Mouse (Mus musculus): ENCODE results near the gene Nlgn2. TPM values are rescaled to one million over a fixed set of nuclear protein-coding genes. Genes with fewer than 3 reads are reported as not detected.
"Not testable (repeated sequence)": the region's sequence is repeated elsewhere in the genome, so short reads cannot be mapped to it uniquely, and the experiment has no call there.

Nlgn2 gene
- total RNA-seq, 2 experiments from 2014 or later: 277 to 281 TPM

DNA sequence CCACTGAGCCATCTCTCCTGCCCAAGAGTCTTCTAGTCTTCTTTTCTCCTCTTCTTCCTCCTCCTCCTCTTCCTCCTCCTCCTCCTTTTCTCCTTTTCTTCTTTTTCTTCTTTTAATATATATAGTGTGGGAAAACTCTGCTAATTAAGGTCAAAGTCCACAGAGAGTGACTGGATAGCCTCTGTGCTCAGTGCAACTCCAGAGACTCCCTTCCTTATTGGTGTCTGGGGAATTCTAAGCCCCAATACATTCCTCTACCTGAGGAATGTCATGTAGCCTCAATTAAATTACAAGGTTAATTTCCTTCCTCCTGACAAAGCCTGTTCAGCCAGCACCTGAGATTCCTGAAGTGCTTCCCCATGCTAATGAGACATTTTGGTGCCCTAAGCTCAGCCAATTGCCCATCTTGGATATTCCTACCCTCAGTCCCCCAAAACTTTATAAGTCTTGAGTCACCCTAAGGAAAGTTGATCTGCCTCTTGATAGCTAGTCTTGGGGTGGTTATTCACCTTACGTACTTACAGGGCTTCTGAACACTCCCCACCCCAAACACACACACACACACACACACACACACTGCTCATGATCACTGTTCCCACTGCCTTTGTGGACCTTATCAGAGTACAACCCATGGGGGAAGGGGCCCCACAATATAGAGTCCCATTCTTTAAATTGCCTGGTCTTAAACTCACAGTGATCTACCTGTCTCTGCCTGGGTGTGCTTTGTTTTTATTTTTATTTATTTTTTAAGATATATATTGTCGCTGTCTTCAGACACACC, 32.9 kb upstream of the Nlgn2 start:
- intact Hi-C loops (cut with DNase I): loop anchor here (10.0 kb wide), 1 partner anchor 186 kb away; the partner anchor contains the start of genes Senp3 and Tnfsf13
- DNase-seq (ENCODE audit: low spot score in 2 of 2): no peak

DNA sequence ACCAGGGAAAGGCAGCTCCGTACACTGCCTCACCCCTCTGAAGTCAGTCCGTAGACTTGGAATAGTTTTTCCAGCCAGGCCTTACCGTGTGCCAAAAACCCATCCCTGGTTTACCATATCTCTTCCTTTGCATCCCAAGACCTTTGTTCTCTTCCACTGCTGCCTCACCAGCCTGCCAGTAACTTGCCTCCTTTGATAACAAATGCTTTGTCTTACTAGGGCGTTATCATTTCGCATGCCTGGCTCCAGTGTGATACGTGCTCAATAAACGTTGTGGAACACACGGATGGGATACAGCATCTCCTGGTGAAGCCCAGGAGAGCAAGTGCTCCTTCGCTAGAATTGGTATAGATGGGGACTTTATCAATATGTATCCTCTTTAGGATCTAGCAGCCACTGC, 29.8 kb upstream of the Nlgn2 start:
- intact Hi-C loops (cut with DNase I): no loop called here

DNA sequence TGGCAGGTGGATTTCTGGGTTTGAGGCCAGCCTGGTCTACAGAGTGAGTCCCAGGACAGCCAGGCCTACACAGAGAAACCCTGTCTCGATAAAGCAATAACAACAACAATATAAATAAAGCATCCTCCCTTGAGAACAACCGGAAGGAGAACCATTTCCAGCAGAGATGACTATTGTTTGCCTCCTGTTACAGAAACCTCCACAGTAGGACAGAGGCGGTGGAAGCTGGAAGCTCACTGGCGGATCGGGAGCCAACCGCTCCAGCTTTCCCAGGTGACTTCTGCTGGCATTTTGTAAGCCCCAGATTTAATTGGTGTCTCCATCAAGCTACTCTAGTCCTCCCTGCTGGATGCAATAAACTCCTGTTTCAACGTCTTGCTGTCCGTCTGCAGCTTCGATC, 28.0 kb upstream of the Nlgn2 start:
- intact Hi-C loops (cut with DNase I): no loop called here

More for the DNA sequence above, 29.8 kb upstream of the Nlgn2 start:
- DNase-seq (ENCODE audit: low spot score in 2 of 2): no peak

DNA sequence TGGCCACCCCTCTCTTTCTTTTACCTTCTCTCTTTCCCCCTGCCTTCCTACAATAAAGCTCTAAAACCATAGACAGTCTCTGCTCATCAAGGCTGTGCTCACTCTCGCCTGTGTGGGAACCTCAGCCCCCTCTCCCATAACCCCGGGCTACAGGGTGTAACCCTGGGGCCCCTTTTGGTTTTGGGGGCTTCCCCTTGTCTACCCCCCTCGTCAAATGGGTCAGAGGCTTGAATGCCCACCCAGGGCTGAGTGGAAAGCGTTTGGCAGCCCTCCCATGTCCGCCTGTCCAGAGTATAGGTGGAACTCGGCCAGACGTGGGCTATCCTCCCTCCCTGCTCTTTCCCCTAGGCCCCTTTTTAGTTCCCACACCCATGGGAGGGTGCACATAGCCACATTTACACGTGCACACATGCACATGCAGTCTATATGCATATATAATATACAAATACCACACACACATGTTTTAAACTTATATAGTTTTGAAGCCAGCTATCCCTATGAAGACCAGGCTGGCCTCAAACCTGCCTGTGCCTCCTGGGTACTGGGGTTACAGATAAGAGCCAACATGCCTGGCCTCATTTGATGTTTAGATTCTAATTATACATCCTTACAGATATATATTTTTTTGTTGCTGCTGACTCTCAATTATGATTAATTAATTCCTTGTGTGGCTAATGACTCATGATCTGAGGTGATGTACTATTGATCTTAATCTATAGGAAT, 26.7 kb upstream of the Nlgn2 start:
- intact Hi-C loops (cut with DNase I): no loop called here
- DNase-seq (ENCODE audit: low spot score in 2 of 2): no peak

More for the DNA sequence above, 28.0 kb upstream of the Nlgn2 start:
- no peak for DNase-seq (ENCODE audit: low spot score in 2 of 2)

DNA sequence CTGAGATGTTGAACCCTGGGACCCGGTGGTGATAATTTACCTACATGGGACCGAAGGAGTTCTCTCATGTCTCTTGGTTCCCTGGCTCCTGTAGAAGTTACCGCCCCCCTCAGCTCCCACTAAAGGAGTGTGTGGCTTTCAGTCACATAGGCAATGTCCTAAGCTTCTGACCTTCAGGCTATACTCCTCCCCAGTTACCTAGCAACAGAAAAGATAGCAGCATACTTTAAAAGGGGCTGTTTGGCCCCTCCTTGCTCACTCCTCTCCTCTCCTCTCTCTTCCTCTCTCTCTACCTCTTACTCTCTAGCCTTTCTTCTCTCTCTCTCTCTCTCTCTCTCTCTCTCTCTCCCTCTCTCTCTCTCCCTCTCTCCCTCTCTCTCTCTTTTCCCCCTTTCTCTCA, 26.1 kb upstream of the Nlgn2 start:
- DNase-seq (ENCODE audit: low spot score in 2 of 2); intact Hi-C loops (cut with DNase I): not testable (repeated sequence)

DNA sequence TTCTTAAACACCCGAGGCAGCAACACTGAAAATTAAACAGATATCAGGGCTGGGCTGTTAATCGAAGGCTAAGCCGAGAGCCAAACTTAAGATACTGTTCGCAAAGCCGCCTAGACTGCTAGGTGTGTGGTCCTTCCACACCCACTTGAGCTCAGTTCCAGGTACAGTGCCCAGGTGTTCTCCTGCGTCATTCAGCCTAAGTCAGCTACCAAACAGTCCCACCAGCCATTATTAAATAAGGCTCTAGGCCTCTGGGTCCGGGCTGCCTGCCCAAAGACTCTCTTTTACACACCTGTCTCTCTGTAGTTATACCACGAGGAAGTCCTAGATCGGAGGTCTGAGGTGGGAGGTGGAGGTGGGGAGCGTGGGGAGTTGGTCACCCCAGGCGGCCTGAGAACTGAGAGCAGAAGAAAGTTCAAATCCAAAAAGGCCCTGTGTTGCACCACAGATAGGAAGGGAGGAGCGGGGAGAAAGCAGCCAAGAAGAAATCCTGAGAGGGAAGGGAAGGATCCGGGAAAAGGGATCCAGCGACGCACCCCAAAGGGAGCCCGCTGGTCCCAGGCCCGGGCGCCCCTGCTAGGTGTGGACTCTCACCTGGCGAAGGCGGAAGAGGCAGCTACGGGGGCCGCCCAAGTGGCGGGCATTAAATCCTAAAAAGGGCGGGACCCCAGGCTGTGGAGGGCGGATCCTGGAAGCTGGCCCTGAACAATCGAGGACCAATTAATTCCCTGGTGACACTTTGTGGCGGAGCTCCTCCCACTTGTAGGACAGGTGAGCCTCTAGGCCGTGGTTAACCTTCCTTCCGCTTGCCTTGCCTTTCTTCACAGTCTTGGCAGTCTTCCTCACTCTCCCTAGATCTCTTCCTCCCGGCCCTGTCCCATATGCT, 20.8 kb upstream of the Nlgn2 start, which contains the start of gene Tnk1:
Gene Tnk1 (minus strand): TSS at position 618 of the 886 bp plus-strand sequence.
- no peak for DNase-seq (ENCODE audit: low spot score in 2 of 2)
- intact Hi-C loops (cut with DNase I): no loop called here

DNA sequence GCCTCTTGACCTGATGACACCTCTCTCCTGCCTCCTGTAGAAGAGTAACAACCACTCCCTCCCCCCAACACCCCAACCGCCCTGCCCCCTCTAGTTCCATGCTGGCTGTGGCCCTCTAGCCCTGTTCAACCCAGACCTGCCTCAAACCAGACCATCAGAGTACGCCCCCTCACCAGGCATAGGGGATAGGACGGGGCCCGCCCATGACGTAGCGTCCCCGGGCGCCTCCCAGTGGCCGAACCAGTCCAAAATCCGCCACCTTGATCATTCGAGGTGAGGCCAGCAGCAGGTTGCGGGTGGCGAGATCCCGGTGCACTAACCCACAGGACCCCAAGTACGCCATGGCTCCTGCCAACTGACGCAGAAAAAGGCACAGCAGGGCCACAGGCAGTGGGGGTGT, 17.8 kb upstream of the Nlgn2 start:
- intact Hi-C loops (cut with DNase I): no loop called here
- no peak for DNase-seq (ENCODE audit: low spot score in 2 of 2)

DNA sequence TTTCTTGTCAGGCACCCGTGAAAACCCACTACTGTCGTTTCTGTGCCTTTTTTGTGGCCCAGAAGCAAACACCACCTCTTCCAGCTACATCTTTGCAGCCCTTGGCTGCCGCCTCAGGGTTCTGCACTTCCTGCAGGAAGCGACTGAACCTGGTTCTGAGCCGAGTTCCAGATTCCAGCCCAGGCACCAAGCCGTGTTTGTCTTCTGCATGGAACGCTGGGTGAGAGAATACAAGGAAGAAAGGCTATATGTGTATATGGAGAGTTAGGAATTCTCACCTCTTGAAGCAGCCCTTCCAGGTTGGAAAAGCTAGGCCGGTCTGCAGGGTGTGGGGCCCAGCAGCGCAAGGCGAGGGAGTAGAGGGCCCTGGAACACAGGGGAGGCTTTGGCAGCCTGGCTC, 17.1 kb upstream of the Nlgn2 start:
- intact Hi-C loops (cut with DNase I): no loop called here
- no peak for DNase-seq (ENCODE audit: low spot score in 2 of 2)

DNA sequence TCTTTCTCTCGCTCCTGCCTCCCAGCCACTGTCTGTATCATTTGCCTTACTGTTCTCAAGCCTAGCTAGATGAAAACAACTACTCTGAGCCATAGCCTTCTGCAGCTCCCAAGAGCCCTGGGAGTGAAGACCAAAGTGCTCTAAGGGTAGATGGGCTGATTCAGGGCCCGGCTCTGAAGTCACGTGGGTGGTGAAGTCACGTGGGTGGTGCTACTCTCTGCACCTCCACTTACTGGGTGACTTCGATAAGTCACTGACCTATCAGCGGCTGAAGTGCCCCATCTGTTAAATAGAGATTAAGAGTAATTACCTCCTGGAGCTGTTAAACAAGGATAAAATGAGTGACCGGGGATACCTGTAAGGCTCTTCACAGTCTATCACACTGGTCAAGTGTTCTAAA, 16.4 kb upstream of the Nlgn2 start:
- intact Hi-C loops (cut with DNase I): no loop called here
- no peak for DNase-seq (ENCODE audit: low spot score in 2 of 2)

DNA sequence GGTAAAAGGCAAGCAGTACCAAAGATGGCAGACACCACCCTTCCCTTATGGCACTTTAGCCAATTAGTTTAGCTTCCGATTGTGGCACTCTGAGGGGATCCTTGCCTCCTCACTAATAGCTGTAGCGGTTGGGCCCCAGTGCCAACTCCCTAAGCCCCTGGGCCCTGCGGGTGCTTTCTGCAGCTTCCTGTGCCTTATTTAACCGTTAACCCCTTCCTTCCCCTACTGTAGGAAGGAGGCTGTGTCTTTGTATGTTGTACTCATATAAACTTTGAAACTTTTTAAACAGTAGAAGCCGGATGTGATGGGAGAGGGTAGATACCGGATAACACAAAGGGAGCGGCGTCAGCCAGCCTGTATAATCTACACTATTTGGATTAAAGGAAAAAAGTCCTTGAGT, 13.2 kb upstream of the Nlgn2 start:
- intact Hi-C loops (cut with DNase I): no loop called here
- DNase-seq (ENCODE audit: low spot score in 2 of 2): no peak

DNA sequence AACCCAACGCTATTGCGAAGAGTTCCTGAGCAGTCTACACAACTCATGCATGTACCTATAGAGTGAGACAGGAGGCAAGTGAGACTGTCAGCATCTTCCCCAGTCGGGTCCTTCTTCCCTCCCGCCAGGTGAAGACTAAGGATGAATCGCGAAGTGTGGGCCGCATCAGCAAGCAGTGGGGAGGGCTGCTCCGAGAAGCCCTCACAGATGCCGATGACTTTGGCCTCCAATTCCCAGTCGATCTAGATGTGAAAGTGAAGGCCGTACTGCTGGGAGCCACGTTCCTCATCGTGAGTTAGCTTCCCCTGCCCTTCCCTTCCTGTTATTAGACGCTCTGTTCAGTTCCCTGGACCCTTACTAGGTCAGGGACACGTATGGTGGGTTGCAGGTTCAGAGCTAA, 12.3 kb upstream of the Nlgn2 start:
- no peak for DNase-seq (ENCODE audit: low spot score in 2 of 2)
- intact Hi-C loops (cut with DNase I): loop anchor here (5.0 kb wide), 1 partner anchor 52 kb away; the partner anchor contains the start of genes 2810408A11Rik and Neurl4

DNA sequence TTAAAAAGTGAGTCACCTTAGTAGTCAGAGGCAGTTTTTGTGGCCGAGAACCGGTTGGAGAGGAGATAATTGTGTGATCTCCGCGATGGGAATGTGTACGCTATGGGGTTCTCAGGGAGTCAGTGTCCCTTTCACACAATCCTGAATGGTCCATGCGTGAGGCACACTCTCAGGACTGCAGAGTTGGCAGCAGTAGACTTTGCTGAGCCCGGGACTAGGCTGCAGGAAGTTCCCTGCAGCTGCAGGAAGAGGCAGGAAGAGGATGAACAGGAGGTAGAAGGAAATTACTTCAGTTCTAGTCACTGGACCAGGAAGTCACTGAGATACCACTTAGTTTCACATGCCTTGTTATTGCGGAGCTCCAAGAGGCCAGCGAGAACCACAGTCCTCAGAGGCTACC, 11.5 kb upstream of the Nlgn2 start:
- intact Hi-C loops (cut with DNase I): loop anchor here (5.0 kb wide), 1 partner anchor 53 kb away; the partner anchor contains the start of genes 2810408A11Rik and Neurl4
- no peak for DNase-seq (ENCODE audit: low spot score in 2 of 2)

DNA sequence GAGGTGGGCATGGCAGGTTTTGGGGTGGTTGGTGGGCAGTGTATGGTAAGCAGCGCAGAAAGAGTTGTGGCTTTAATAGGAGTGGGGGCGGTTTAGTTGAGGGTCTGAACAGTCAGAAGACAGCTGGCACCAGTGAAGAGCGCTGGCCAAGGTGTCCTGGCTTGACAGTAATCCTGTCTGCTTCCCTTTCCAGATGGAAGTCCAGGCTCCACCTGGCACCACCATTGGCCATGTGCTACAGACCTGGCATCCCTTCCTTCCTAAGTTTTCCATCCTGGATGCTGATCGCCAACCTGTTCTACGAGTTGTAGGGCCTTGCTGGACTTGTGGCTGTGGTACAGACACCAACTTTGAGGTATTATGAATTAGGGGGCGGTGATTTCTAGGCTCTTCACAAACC, 10.4 kb upstream of the Nlgn2 start:
- intact Hi-C loops (cut with DNase I): loop anchor here (5.0 kb wide), 1 partner anchor 54 kb away; the partner anchor contains the start of genes 2810408A11Rik and Neurl4

DNA sequence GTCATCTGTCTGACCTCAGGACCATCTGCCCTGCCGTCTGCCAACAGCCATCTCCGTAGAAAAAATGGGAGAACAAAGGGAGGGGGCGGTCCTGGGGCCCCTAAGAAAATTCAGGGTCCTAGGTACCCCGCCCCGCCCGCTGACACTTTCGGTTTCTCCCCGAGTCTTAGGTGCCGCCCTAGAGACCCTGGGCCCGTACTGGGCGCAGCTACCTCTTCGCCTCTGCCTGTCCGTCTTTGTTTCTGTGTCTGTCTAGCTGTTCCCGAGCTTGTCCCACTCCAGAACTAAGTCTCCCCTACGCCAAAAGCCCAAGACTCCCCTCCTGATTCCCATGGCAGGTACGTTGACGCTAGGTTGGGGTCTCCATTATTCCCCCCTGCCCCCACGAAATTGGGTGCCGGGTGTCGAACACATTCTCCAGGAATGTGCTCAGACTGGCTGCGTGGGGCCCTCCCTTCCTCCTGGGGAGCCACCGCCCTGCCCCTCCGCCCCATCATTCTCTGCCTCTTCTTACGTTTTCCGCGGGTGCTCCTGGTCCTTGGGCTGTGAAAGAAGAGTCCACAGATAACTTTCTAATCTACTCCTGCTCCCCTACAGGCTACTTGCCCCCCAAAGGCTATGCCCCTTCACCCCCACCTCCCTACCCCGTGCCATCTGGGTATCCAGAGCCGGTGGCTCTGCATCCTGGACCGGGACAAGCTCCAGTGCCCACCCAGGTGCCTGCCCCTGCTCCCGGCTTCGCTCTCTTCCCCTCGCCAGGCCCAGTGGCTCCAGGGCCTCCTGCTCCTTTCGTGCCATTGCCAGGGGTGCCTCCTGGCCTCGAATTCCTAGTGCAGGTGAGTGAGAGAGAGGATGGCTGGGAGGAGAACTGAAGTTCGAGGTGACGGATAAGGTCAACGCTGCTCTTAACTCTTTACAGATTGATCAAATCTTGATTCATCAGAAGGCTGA, 9.4 kb upstream of the Nlgn2 start:
- intact Hi-C loops (cut with DNase I): loop anchor here (5.0 kb wide), 1 partner anchor 55 kb away; the partner anchor contains the start of genes 2810408A11Rik and Neurl4
- DNase-seq (ENCODE audit: low spot score in 2 of 2): no peak

More for the DNA sequence above, 10.4 kb upstream of the Nlgn2 start:
- DNase-seq (ENCODE audit: low spot score in 2 of 2): no peak

DNA sequence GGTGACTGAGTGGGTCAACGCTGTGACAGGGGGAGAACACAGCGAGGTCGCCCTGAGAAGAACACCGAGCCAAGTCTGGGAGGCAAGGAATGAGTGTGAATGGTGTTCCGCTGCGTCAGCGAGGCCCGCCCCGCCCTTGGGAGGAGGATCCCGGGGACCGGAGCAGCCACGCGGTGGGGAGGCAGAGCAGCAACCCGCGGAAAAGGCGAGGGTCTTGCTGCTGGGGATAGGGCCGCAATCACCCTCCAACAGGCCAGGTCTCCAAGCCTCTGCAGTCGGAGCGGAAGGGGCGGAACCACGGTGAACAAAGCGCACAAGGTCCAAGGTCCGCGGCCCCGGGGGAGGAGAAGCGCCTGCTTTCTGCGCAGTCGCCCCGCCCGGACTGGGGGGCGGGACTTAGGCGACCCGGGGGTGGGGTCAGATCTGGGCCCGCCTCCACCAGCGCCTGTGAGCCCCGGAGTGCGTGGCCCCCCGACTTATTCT, 8.7 kb upstream of the Nlgn2 start, which contains the start of gene Plscr3:
Gene Plscr3 (plus strand): TSS at position 179 of the 483 bp plus-strand sequence.
- intact Hi-C loops (cut with DNase I): loop anchor here (5.0 kb wide), 1 partner anchor 56 kb away; the partner anchor contains the start of genes 2810408A11Rik and Neurl4
- DNase-seq (ENCODE audit: low spot score in 2 of 2): peak; percentile 81 to 83

DNA sequence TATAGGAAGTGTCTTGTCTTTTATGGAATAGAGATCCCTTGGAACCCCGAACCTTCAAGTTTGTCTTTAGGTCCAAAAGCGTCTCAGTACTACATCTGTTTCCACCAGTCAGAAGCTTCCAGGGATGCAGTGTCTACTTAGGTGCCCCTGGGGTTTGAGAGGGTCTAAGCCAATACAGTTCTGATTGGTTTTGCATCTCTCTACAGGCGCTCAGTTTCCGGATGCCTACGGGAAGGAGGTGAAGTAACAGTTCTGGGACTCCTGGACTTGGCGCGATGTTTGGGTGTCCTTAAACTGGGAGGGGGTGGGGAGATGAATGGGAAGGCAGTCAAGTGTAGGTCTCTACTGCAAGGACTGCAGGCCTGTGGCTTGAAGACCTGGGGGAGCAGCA, 1.1 kb upstream of the Nlgn2 start:
- DNase-seq (ENCODE audit: low spot score in 2 of 2): no peak
- intact Hi-C loops (cut with DNase I): loop anchor here (5.0 kb wide), 1 partner anchor 81 kb away; the partner anchor contains the start of gene Polr2a

DNA sequence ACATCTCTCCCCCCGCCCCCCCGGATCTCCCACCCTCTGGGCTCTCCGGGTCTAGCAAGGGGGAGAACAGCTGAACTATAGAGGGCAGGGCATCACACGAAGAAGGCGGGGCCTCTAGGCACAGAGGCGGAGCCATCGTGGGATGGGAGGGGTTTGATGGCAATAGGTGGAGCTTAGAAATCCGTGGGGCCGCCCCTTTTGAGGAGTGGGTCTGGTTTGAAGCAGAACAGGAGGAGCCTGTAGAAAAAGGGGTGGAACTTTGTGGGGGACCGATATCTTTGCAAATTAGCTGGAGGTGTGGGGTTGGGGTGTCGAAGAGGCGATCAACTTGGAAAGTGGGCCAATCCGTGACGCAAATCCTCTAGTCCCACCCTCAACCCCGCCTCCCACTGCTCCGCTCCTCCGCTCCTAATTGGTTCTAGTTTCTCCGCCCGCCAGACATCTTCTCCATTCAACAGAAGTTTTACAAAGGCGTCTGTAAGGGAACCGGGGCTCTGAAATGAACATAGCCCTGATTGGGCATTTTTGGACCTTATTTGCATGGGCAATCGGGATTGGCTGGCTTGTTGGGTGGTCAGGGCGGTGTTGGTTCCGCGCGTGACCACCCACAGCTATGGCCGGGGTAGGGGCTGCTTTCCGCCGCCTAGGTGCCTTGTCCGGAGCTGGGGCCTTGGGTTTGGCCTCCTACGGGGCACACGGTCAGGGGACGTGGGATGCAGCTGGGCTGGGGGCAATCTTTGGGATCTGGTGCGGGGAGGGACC, 549 bp upstream of the Nlgn2 start, which contains the start of gene Tmem256:
Gene Tmem256 (plus strand): TSS at position 563 of the 762 bp plus-strand sequence.
- intact Hi-C loops (cut with DNase I): loop anchor here (2.0 to 5.0 kb wide), 2 partner anchors 35 to 81 kb away; partner anchors contain the start of gene Polr2a
- peak; percentile 97 to 99 for DNase-seq (ENCODE audit: low spot score in 2 of 2)

Data from left cerebral cortex, postnatal 14 days (tissue).